Mouse (Mus musculus): ENCODE measurements around the gene Scube3.

DNA sequence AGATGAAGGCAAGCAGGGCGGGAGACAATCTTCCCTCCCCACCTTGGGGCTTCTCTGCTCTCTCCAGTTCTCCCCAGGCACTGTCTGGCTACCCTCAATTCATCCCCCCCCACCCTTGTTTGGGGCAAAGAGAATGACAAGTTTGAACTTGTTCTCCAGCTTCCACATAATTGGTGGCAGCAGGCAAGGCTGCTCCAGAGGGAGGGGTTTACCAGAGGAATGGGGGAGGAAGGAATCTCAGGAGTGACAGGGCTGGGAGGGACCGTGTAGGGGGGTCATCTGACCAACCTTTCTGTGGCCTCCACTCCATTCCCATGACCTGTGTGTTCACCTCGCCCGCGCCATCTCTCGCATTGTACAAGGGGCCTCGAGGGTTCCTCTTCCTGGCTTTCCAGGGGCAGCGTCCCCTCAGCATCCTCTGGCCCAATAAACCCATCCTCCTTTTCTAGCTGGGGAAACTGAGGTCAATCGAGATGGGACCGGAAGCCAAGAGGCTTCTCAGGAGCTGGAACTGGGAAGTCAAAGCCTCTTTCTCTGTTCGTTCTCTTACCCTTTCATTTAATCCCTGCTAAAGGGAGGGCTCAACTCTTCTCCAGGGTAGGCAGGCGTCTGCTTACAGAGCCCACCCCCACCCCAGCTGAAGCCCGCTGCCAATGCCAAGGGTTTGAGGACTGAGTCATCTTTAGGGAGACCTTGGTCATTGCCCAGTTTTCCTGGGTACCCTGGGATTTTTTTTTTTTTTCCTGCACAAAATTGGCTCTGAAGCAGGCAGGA is 1.3 kb upstream of the Scube3 start:
- TF ChIP-seq CTCF (conservative IDR thresholded peaks at IDR 0.05; ENCODE audit: low read length) (no peak), POU5F1 (IDR thresholded peaks at IDR 0.05; ENCODE audit: borderline replicate concordance, low read length) (no peak)

Data from E14TG2a.4 (cell line).